Mouse (Mus musculus): ENCODE results near the gene Agap1.

GRCm38 (mm10) chr1:89706862-89707261, 252.3 kb downstream of the Agap1 start:
- TF ChIP-seq EP300 (optimal IDR thresholded peaks at IDR 0.05), result no peak
- no peak for TF ChIP-seq CTCF (IDR thresholded peaks at IDR 0.05; ENCODE audit: low read depth)

All from stomach, postnatal 0 days (tissue).